Mouse (Mus musculus) hematopoietic stem cell, adult 5-6 weeks (primary cell): ENCODE data around the gene Jakmip3. TPM values are rescaled to one million over a fixed set of nuclear protein-coding genes. Genes with fewer than 3 reads are reported as not detected.

Experiments
- ATAC-seq, 2 experiments: fragments of 125-278 bp in 1 of 2; replicated peaks in 1 of 2; 2 replicates each; pipeline ENCODE4 v1.8.0; 2016 to 2017; ENCODE audit warnings: inconsistent platforms in 2 of 2, mild to moderate bottlenecking in 2 of 2, moderate number of reproducible peaks in 2 of 2, low read depth in 1 of 2, moderate TSS enrichment in 1 of 2; ENCODE audit not compliant: low FRiP score in 2 of 2, poor library complexity in 2 of 2, severe bottlenecking in 2 of 2, insufficient read depth in 1 of 2, low TSS enrichment in 1 of 2
- total RNA-seq: library from RNA; stranded (forward); fragments of 172-1452, 232-1000 nt; gene quantifications from 2 replicates; pipeline ENCODE4 v1.2.3, GENCODE M21; 2017

The Jakmip3 gene
- total RNA-seq, 1 experiment from 2014 or later: not detected

- no peak for ATAC-seq
Measured at GRCm38 (mm10) chr7:139082281-139082680, 141.8 kb downstream of the Jakmip3 start.

- ATAC-seq: no peak
Measured at GRCm38 (mm10) chr7:139084316-139084715, 143.8 kb downstream of the Jakmip3 start.

GRCm38 (mm10) chr7:139085629-139086194 is 145.2 kb downstream of the Jakmip3 start, which contains the start of gene Dpysl4:
Gene Dpysl4 (plus strand): TSS chr7:139086001.
- no peak for ATAC-seq

- ATAC-seq: no peak
Measured at GRCm38 (mm10) chr7:139086195-139087158, 145.9 kb downstream of the Jakmip3 start.

GRCm38 (mm10) chr7:139087801-139088200 is 147.3 kb downstream of the Jakmip3 start:
- ATAC-seq: no peak

GRCm38 (mm10) chr7:139089892-139090874 is 149.7 kb downstream of the Jakmip3 start:
- no peak for ATAC-seq

GRCm38 (mm10) chr7:139091681-139092080 is 151.2 kb downstream of the Jakmip3 start:
- ATAC-seq: no peak

- ATAC-seq: no peak
Measured at GRCm38 (mm10) chr7:139092676-139093075, 152.1 kb downstream of the Jakmip3 start.

GRCm38 (mm10) chr7:139093124-139093523 is 152.6 kb downstream of the Jakmip3 start:
- no peak for ATAC-seq

- ATAC-seq: no peak
Measured at GRCm38 (mm10) chr7:139093781-139094180, 153.3 kb downstream of the Jakmip3 start.

GRCm38 (mm10) chr7:139094761-139095160 is 154.2 kb downstream of the Jakmip3 start:
- ATAC-seq: no peak

- no peak for ATAC-seq
Measured at GRCm38 (mm10) chr7:139095282-139095681, 154.8 kb downstream of the Jakmip3 start.

- ATAC-seq: no peak
Measured at GRCm38 (mm10) chr7:139096399-139096798, 155.9 kb downstream of the Jakmip3 start.

GRCm38 (mm10) chr7:139100531-139101095 is 160.1 kb downstream of the Jakmip3 start:
- no peak for ATAC-seq

- no peak for ATAC-seq
Measured at GRCm38 (mm10) chr7:139101286-139101804, 160.8 kb downstream of the Jakmip3 start.

GRCm38 (mm10) chr7:139101826-139102225 is 161.3 kb downstream of the Jakmip3 start:
- ATAC-seq: no peak

- ATAC-seq: no peak
Measured at GRCm38 (mm10) chr7:139103960-139104381, 163.4 kb downstream of the Jakmip3 start.
